Mouse (Mus musculus) thymus, adult 2 months (tissue): ENCODE measurements around the gene Zpbp2.

Experiments used
- CTCF ChIP-seq: fragments of 200-500 bp; IDR thresholded peaks from 2 replicates; pipeline ENCODE4 v1.5.1; 2012; ENCODE audit warnings: mild to moderate bottlenecking, control low read depth, low read length, moderate library complexity, borderline replicate concordance; ENCODE audit not compliant: control insufficient read depth, poor library complexity, insufficient read depth; ENCODE audit errors: extremely low read depth
- POLR2A ChIP-seq: fragments of 200-500 bp; IDR thresholded peaks from 2 replicates; pipeline ENCODE4 v1.6.1; 2012; ENCODE audit warnings: mild to moderate bottlenecking, low read length, control low read depth, moderate library complexity; ENCODE audit not compliant: control insufficient read depth, poor library complexity, insufficient read depth; ENCODE audit errors: extremely low read depth

DNA sequence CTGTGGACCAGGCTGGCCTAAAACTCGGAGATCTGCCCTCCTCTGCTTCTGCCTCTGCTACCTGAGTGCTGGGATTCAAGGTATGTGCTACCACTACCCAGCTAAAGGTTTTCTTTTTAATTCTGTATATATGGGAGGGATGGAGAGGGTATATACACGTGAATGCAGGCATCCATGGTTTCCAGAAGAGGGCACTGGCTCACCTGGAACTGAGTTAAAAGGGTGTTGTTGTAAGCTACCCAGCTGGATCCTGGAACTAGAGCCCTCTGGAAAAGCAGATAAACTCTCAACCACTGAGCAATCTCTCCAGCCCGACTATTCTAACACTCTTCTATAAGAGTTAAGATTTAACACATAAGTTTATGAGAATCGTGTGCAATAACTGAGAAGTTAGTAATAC lies 1.5 kb upstream of the Zpbp2 start:
- no peak for TF ChIP-seq POLR2A
- no peak for TF ChIP-seq CTCF
